Mouse (Mus musculus): ENCODE measurements around the gene Clec16a.

- TF ChIP-seq POLR2A (IDR thresholded peaks at IDR 0.05; ENCODE audit: low read depth, low read length) (no peak), CTCF (conservative IDR thresholded peaks at IDR 0.05; ENCODE audit: insufficient read depth, insufficient read length, low read depth, low read length) (no peak)
These were observed 49.3 kb upstream of the Clec16a start for GRCm38 (mm10) chr16:10495824-10496298.

All from kidney, adult 2 months (tissue).